Mouse (Mus musculus) myocyte (in vitro differentiated cells): ENCODE results near the gene Nedd1.

Experiments used
- MYOG ChIP-seq, 3 experiments: IDR thresholded peaks; one replicate each; pipeline ENCODE4 v1.6.1; 2011; ENCODE audit warnings: control low read depth in 2 of 3, low read depth in 2 of 3, mild to moderate bottlenecking in 2 of 3; ENCODE audit not compliant: insufficient read length in 2 of 3, control insufficient read depth in 1 of 3, insufficient read depth in 1 of 3
- POLR2A ChIP-seq: IDR thresholded peaks from one replicate; pipeline ENCODE4 v1.6.1; 2011; ENCODE audit warnings: low read depth, mild to moderate bottlenecking, control low read depth, moderate library complexity; ENCODE audit not compliant: insufficient read length
- TCF3 ChIP-seq: IDR thresholded peaks from one replicate; pipeline ENCODE4 v1.6.1; 2011; ENCODE audit warnings: low read depth, control low read depth; ENCODE audit not compliant: insufficient read length

GRCm38 (mm10) chr10:92699032-92699431 lies 23.2 kb downstream of the Nedd1 start:
- TF ChIP-seq POLR2A: no peak
- TF ChIP-seq TCF3: no peak
- no peak for TF ChIP-seq MYOG (IDR thresholded peaks at IDR 0.05; ENCODE audit: control insufficient read depth in 1 of 3, insufficient read depth in 1 of 3, insufficient read length in 2 of 3, low read depth in 2 of 3)
